Mouse (Mus musculus) left cerebral cortex, adult 18-20 months (tissue): ENCODE data around the gene Sf3b4. TPM values are rescaled to one million over a fixed set of nuclear protein-coding genes. Genes with fewer than 3 reads are reported as not detected.
A peak's percentile ranks its signal among the peaks of the same experiment; 100 is the strongest.

Experiments used
- DNase-seq, 2 experiments: peaks; one replicate each; pipeline ENCODE4 v3.0.0; 2021 to 2022; ENCODE audit warnings: low spot score in 2 of 2, mixed read lengths in 1 of 2
- long read RNA-seq, 2 experiments: library from polyadenylated mRNA; stranded (forward); transcript quantifications; one replicate each; pipeline ENCODE4 v2.0.0; 2021
- total RNA-seq, 2 experiments: library from RNA; stranded (reverse); gene quantifications; 2 replicates each; pipeline ENCODE4 v1.2.3; 2021

Gene Sf3b4
- total RNA-seq: 10 to 100 TPM; 48.6 to 50.3 TPM
- long read RNA-seq, experiment 1, transcript Sf3b4-201 (6 exons, 1,915 nt): major isoform, 95 of 104 reads
- long read RNA-seq, experiment 1, partial matches to known transcripts: 8 of 104 reads
- long read RNA-seq, experiment 1, other reads (novel, unspliced or antisense): 1 of 104 reads
- long read RNA-seq, experiment 2, transcript Sf3b4-201 (6 exons, 1,915 nt): major isoform, 47 of 54 reads
- long read RNA-seq, experiment 2, partial matches to known transcripts: 6 of 54 reads
- long read RNA-seq, experiment 2, other reads (novel, unspliced or antisense): 1 of 54 reads

- peak; percentile 78 to 80 for DNase-seq
Measured at GRCm38 (mm10) chr3:96172197-96173178, at the start of gene Sf3b4. Gene Sf3b4, plus strand, starts transcription at chr3:96172332.

- DNase-seq: no peak
Measured at GRCm38 (mm10) chr3:96124235-96124634, 47.9 kb upstream of the Sf3b4 start.

GRCm38 (mm10) chr3:96128128-96128527 is 44.0 kb upstream of the Sf3b4 start:
- no peak for DNase-seq

GRCm38 (mm10) chr3:96132478-96132877 is 39.7 kb upstream of the Sf3b4 start:
- DNase-seq: no peak

- DNase-seq: no peak
Measured at GRCm38 (mm10) chr3:96133327-96133905, 38.7 kb upstream of the Sf3b4 start.

- DNase-seq: no peak
Measured at GRCm38 (mm10) chr3:96135011-96135410, 37.1 kb upstream of the Sf3b4 start.

GRCm38 (mm10) chr3:96147950-96148349 is 24.2 kb upstream of the Sf3b4 start:
- DNase-seq: peak; percentile 57 to 66

GRCm38 (mm10) chr3:96151836-96152235 is 20.3 kb upstream of the Sf3b4 start:
- no peak for DNase-seq

GRCm38 (mm10) chr3:96152611-96153010 is 19.5 kb upstream of the Sf3b4 start:
- DNase-seq: peak in 1 of 2 experiments; percentile 36

- no peak for DNase-seq
Measured at GRCm38 (mm10) chr3:96155501-96155900, 16.6 kb upstream of the Sf3b4 start.

- no peak for DNase-seq
Measured at GRCm38 (mm10) chr3:96159820-96160219, 12.3 kb upstream of the Sf3b4 start.

GRCm38 (mm10) chr3:96160222-96160802 is 11.8 kb upstream of the Sf3b4 start:
- DNase-seq: peak; percentile 44 to 63

GRCm38 (mm10) chr3:96160803-96161516 is 11.2 kb upstream of the Sf3b4 start:
- peak; percentile 64 to 68 for DNase-seq

GRCm38 (mm10) chr3:96161869-96162840 is 10.0 kb upstream of the Sf3b4 start, which contains the start of gene Mtmr11:
Gene Mtmr11, plus strand, starts transcription at chr3:96162004.
- DNase-seq: peak in 1 of 2 experiments; percentile 34

GRCm38 (mm10) chr3:96163040-96163439 is 9.1 kb upstream of the Sf3b4 start:
- no peak for DNase-seq

GRCm38 (mm10) chr3:96168466-96169158 is 3.5 kb upstream of the Sf3b4 start:
- DNase-seq: no peak

- no peak for DNase-seq
Measured at GRCm38 (mm10) chr3:96170276-96170675, 1.9 kb upstream of the Sf3b4 start.

GRCm38 (mm10) chr3:96170976-96171545 is 1.1 kb upstream of the Sf3b4 start:
- DNase-seq: no peak
